In genomic region chr6:90678759-90679158, GRCm38 (mm10) we compare ENCODE assay signal across 12 mouse cellular contexts.
A peak's percentile ranks its signal among the peaks of the same experiment; 100 is the strongest.
DNase-seq lines count a peak whose midpoint lies in the region; ATAC-seq lines count a peak whose summit lies in the region.
"Had no signal": no experiment of that assay in that cellular context is flagged by ENCODE, and none has a peak within 500 bp of the region (broad histone marks: within the 10 kb centered on the region; RNA-seq: fewer than 3 reads in every experiment).

No protein-coding gene starts in this region.

- H3K4me1 ChIP-seq in heart, embryonic 14.5 days (ENCODE audit: control insufficient read depth in 2 of 2, insufficient read depth in 2 of 2, low read length in 2 of 2) = peaks cover 8 to 12% of the 10 kb centered on the region in 2 experiments; a peak in 3 of 4 replicates
- peaks cover 18% of the 10 kb centered on the region for H3K4me1 ChIP-seq in kidney, embryonic 15.5 days
- no peaks in the 10 kb centered on the region for H3K4me1 ChIP-seq in midbrain, embryonic 11.5 days (ENCODE audit: control insufficient read depth, insufficient read depth, low read length)

- peaks cover 81% of the 10 kb centered on the region for H3K36me3 ChIP-seq in heart, embryonic 14.5 days (ENCODE audit: control insufficient read depth, insufficient read depth, low read length)
- H3K36me3 ChIP-seq in kidney, embryonic 15.5 days = peaks cover 69% of the 10 kb centered on the region
- H3K36me3 ChIP-seq in midbrain, embryonic 11.5 days (ENCODE audit: control insufficient read depth, insufficient read depth, low read length) = peaks cover 14% of the 10 kb centered on the region

- no peaks in the 10 kb centered on the region for H3K27me3 ChIP-seq in heart, embryonic 14.5 days (ENCODE audit: control insufficient read depth, insufficient read depth, low read length)
- H3K27me3 ChIP-seq in kidney, embryonic 15.5 days = no peaks in the 10 kb centered on the region
- no peaks in the 10 kb centered on the region for H3K27me3 ChIP-seq in midbrain, embryonic 11.5 days (ENCODE audit: control insufficient read depth, insufficient read depth, low read length)
- H3K27me3 ChIP-seq: megakaryocyte, embryonic 14.5 days had no signal

- 57% methylated on average over 4 of the region's 4 CpGs for WGBS in heart, embryonic 14.5 days
- WGBS in kidney, embryonic 15.5 days = 74% methylated on average over 4 of the region's 4 CpGs
- 58% methylated on average over 4 of the region's 4 CpGs for WGBS in midbrain, embryonic 11.5 days

- H3K27ac ChIP-seq in heart, embryonic 14.5 days (replicated peaks in 1 of 2; ENCODE audit: control insufficient read depth in 1 of 2, insufficient read depth in 1 of 2, low read depth in 2 of 2, low read length in 2 of 2) = peak overlapping the region; percentile 77
- peak overlapping the region; percentile 22 for H3K27ac ChIP-seq in kidney, embryonic 15.5 days
- no peak overlapping the region for H3K27ac ChIP-seq in midbrain, embryonic 11.5 days (ENCODE audit: low read depth, low read length)

- H3K9ac ChIP-seq in heart, embryonic 14.5 days (ENCODE audit: low read length) = no peak overlapping the region; the same call in 1 of the 2 replicates
- H3K9ac ChIP-seq in kidney, embryonic 15.5 days = no peak overlapping the region
- no peak overlapping the region for H3K9ac ChIP-seq in midbrain, embryonic 11.5 days (ENCODE audit: low read length)

- peak; percentile 74 for ATAC-seq in heart, embryonic 14.5 days (ENCODE audit: insufficient number of reproducible peaks, insufficient read depth, low FRiP score, low read depth)
- no peak for ATAC-seq in kidney, embryonic 15.5 days (replicated peaks; ENCODE audit: low FRiP score)
- no peak for ATAC-seq in midbrain, embryonic 11.5 days (ENCODE audit: low FRiP score)

- H3K4me2 ChIP-seq in heart, embryonic 14.5 days (ENCODE audit: low read length) = no peak overlapping the region
- H3K4me2 ChIP-seq in kidney, embryonic 15.5 days = no peak overlapping the region
- no peak overlapping the region for H3K4me2 ChIP-seq in midbrain, embryonic 11.5 days

- H3K9me3 ChIP-seq in heart, embryonic 14.5 days (ENCODE audit: control insufficient read depth, low read length) = no peaks in the 10 kb centered on the region
- H3K9me3 ChIP-seq in kidney, embryonic 15.5 days (replicated peaks) = no peaks in the 10 kb centered on the region
- no peaks in the 10 kb centered on the region for H3K9me3 ChIP-seq in midbrain, embryonic 11.5 days (ENCODE audit: control insufficient read depth, low read length)
- H3K9me3 ChIP-seq: megakaryocyte, embryonic 14.5 days had no signal

- no peak overlapping the region for H3K4me3 ChIP-seq in heart, embryonic 14.5 days (ENCODE audit: control insufficient read depth in 1 of 2, insufficient read depth in 1 of 2, low read depth in 1 of 2, low read length in 2 of 2)
- no peak overlapping the region for H3K4me3 ChIP-seq in kidney, embryonic 15.5 days (replicated peaks)
- H3K4me3 ChIP-seq in midbrain, embryonic 11.5 days (ENCODE audit: low read depth, low read length) = no peak overlapping the region
- H3K4me3 ChIP-seq: erythroblast, embryonic 14.5 days; megakaryocyte, embryonic 14.5 days had no signal

- DNase-seq in kidney, adult 11 months = peak; percentile 31
- no peak for DNase-seq in kidney, adult 18-20 months
- DNase-seq in lung, postnatal 14 days = peak; percentile 44
- DNase-seq in frontal cortex, postnatal 36 days (ENCODE audit: low spot score in 2 of 2) = no peak
- DNase-seq in frontal cortex, postnatal 25 days (ENCODE audit: low spot score in 2 of 2) = no peak
- DNase-seq in midbrain, embryonic 11.5 days (ENCODE audit: low spot score, missing footprints) = no peak
- DNase-seq: cerebellum, postnatal 14 days; gastrocnemius, postnatal 36 days had no signal

Comparison
In these comparisons a context has a peak if more than half of its experiments do, and no peak if none do; other contexts are left out.
1. DNase-seq: peak in kidney, adult 11 months (single experiment) and lung, postnatal 14 days (single experiment); none in kidney, adult 18-20 months (single experiment), frontal cortex, postnatal 36 days (0 of 2), frontal cortex, postnatal 25 days (0 of 2) and midbrain, embryonic 11.5 days (single experiment).